Mouse (Mus musculus): Measurements from ENCODE around the gene Vrk2. TPM values are rescaled to one million over a fixed set of nuclear protein-coding genes. Genes with fewer than 3 reads are reported as not detected.

Vrk2 gene
- polyA plus RNA-seq, 1 experiment = 2.5 TPM

- DNase-seq = no peak
- Histone ChIP-seq H3K4me3 (replicated peaks; ENCODE audit: extremely low read depth, low read depth, low read length) (no peak overlapping the region), H3K4me1 (ENCODE audit: control insufficient read depth, insufficient read depth, low read length) (no peaks in the 10 kb centered on the region)
- TF ChIP-seq CTCF (IDR thresholded peaks at IDR 0.05; ENCODE audit: insufficient read depth, low read length) (no peak), POLR2A (IDR thresholded peaks at IDR 0.05; ENCODE audit: borderline replicate concordance, extremely low read depth, low read depth, low read length) (no peak)
Observed at GRCm38 (mm10) chr11:26513683-26514082, 80.1 kb downstream of the Vrk2 start.

- no peak for DNase-seq
Observed at GRCm38 (mm10) chr11:26495951-26496350, 97.8 kb downstream of the Vrk2 start.

DNA sequence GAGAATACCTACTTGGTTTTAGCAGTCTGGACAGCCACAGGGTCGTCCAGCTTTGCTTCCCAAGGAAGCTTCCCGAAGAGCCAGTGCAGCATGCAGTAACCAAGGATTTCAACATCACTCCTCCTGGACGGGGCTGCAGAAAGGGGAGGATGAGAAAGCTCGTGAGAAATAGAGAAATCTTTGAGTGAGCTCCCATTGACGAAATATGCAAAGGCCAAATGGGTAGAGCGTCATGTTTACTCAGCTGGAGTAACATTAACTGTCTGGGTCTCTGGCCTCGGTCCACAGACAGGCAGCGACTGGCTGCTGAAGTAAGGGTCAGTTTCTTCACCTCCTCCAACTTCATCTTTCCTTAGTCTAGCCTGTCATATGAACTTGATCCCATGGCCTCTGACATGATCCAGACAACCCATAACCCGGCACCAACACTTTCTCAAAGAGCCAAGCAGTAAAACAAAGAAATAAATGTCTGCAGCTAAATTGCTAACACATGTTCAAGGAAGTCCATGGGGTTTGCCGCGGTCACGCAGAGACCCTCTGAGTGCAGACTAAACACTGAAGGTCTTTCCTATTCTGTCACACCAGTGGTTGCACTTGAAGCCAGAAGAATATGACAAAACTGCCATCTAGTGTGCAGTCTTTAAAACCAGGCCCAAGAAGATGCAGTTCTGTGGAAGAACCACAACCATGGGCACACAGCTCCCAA is 103.9 kb downstream of the Vrk2 start:
- WGBS = 39% methylated on average over 12 of the region's 12 CpGs
- no peak for DNase-seq

More at GRCm38 (mm10) chr11:26495951-26496350, 97.8 kb downstream of the Vrk2 start:
- 91% methylated on average over 5 of the region's 5 CpGs for WGBS
- Histone ChIP-seq H3K4me1 (ENCODE audit: control insufficient read depth, insufficient read depth, low read length) (no peaks in the 10 kb centered on the region), H3K4me3 (replicated peaks; ENCODE audit: extremely low read depth, low read depth, low read length) (no peak overlapping the region)
- TF ChIP-seq CTCF (IDR thresholded peaks at IDR 0.05; ENCODE audit: insufficient read depth, low read length) (no peak), POLR2A (IDR thresholded peaks at IDR 0.05; ENCODE audit: borderline replicate concordance, extremely low read depth, low read depth, low read length) (no peak)

DNA sequence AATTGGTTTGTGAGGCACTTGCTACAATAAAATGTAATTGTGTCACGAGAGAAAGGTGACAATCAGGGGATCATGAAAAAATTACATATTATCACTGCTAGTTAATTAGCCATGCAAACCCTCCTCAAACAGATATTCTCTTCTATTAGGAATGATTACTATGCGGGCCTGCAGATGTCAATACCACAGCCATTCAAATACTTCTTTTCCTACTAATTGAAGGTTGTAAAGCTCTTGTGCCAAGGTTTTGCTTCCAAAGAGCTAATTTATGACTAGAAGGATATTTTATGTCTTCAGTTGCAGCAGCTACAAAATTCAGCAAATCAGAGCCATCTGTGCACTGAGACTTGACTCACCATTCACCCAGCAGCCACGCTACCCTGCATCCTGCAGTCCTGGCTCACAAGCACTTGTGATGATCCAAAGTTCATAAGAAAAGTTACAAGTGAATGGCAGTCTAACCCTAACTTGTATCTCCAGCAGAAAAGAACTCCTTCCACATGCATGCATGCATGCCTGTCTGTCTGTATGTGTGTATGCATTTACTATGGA is 112.0 kb downstream of the Vrk2 start:
- TF ChIP-seq CTCF (IDR thresholded peaks at IDR 0.05; ENCODE audit: insufficient read depth, low read length) = no peak
- TF ChIP-seq POLR2A (IDR thresholded peaks at IDR 0.05; ENCODE audit: borderline replicate concordance, extremely low read depth, low read depth, low read length) = no peak
- H3K4me1 ChIP-seq (ENCODE audit: control insufficient read depth, insufficient read depth, low read length) = no peaks in the 10 kb centered on the region; the same call in 1 of the 2 replicates
- DNase-seq = no peak
- H3K4me3 ChIP-seq (replicated peaks; ENCODE audit: extremely low read depth, low read depth, low read length) = no peak overlapping the region
- WGBS = 94% methylated on average over 3 of the region's 3 CpGs

More for the DNA sequence above, 103.9 kb downstream of the Vrk2 start:
- Histone ChIP-seq H3K4me1 (ENCODE audit: control insufficient read depth, insufficient read depth, low read length) (no peaks in the 10 kb centered on the region), H3K4me3 (replicated peaks; ENCODE audit: extremely low read depth, low read depth, low read length) (no peak overlapping the region)
- no peak for TF ChIP-seq CTCF (IDR thresholded peaks at IDR 0.05; ENCODE audit: insufficient read depth, low read length)
- TF ChIP-seq POLR2A (IDR thresholded peaks at IDR 0.05; ENCODE audit: borderline replicate concordance, extremely low read depth, low read depth, low read length) = no peak

- no peaks in the 10 kb centered on the region; the same call in 1 of the 2 replicates for H3K4me1 ChIP-seq (ENCODE audit: control insufficient read depth, insufficient read depth, low read length)
- no peak for DNase-seq
- WGBS = 72% methylated on average over 6 of the region's 6 CpGs
Observed at GRCm38 (mm10) chr11:26477037-26477739, 116.6 kb downstream of the Vrk2 start.

DNA sequence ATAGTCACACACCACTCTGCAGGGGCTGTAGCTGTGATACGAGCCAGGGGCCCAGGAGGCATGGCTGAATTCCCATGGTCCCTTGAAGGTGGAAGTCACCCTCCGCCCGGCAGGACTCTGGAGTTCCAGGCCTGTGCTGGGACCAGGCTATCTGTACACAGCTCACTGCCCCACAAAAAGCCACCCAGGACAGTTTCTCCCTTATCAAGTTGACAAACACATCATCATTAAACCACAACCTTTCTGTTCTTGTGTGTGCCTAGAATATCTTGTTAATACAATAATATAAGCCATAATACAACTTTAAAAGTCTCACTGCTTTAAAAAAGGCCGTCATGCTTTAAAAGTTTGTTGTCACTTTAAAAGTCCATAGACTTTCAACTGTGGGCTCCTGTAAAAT is 139.7 kb downstream of the Vrk2 start:
- WGBS = 88% methylated on average over 4 of the region's 4 CpGs
- DNase-seq = no peak
- H3K4me1 ChIP-seq (ENCODE audit: control insufficient read depth, insufficient read depth, low read length) = no peaks in the 10 kb centered on the region
- TF ChIP-seq POLR2A (IDR thresholded peaks at IDR 0.05; ENCODE audit: borderline replicate concordance, extremely low read depth, low read depth, low read length) = no peak
- no peak for TF ChIP-seq CTCF (IDR thresholded peaks at IDR 0.05; ENCODE audit: insufficient read depth, low read length)
- no peak overlapping the region for H3K4me3 ChIP-seq (replicated peaks; ENCODE audit: extremely low read depth, low read depth, low read length)

More at GRCm38 (mm10) chr11:26477037-26477739, 116.6 kb downstream of the Vrk2 start:
- no peak for TF ChIP-seq CTCF (IDR thresholded peaks at IDR 0.05; ENCODE audit: insufficient read depth, low read length)
- no peak for TF ChIP-seq POLR2A (IDR thresholded peaks at IDR 0.05; ENCODE audit: borderline replicate concordance, extremely low read depth, low read depth, low read length)
- H3K4me3 ChIP-seq (replicated peaks; ENCODE audit: extremely low read depth, low read depth, low read length) = no peak overlapping the region

DNA sequence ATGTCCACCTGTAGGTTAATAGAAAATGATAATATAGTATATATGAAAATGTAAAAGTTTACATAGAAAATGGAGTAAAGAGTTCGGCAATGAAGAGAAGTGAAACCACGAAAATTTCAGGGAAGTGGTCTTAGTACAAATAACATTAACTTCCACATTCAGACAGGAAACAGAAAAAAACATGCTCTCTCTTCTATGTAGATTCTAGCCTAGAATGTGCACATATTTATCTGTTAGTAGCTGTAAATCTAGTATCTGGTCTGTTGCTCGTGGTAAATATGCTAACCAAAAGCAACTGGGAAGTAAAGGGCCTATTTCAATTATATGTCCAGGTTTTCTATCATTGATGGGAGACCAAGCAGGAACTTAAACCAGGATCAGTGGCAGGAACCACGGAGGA is 141.1 kb downstream of the Vrk2 start:
- DNase-seq = no peak
- TF ChIP-seq POLR2A (IDR thresholded peaks at IDR 0.05; ENCODE audit: borderline replicate concordance, extremely low read depth, low read depth, low read length) (no peak), CTCF (IDR thresholded peaks at IDR 0.05; ENCODE audit: insufficient read depth, low read length) (no peak)
- Histone ChIP-seq H3K4me3 (replicated peaks; ENCODE audit: extremely low read depth, low read depth, low read length) (no peak overlapping the region), H3K4me1 (ENCODE audit: control insufficient read depth, insufficient read depth, low read length) (no peaks in the 10 kb centered on the region)
- WGBS = 81% methylated on average over 4 of the region's 4 CpGs

- TF ChIP-seq POLR2A (IDR thresholded peaks at IDR 0.05; ENCODE audit: borderline replicate concordance, extremely low read depth, low read depth, low read length) (no peak), CTCF (IDR thresholded peaks at IDR 0.05; ENCODE audit: insufficient read depth, low read length) (no peak)
- DNase-seq = no peak
- no peak overlapping the region for H3K4me3 ChIP-seq (replicated peaks; ENCODE audit: extremely low read depth, low read depth, low read length)
- WGBS = 87% methylated on average over 2 of the region's 2 CpGs
- no peaks in the 10 kb centered on the region for H3K4me1 ChIP-seq (ENCODE audit: control insufficient read depth, insufficient read depth, low read length)
Observed at GRCm38 (mm10) chr11:26451228-26451627, 142.6 kb downstream of the Vrk2 start.

- Histone ChIP-seq H3K4me1 (ENCODE audit: control insufficient read depth, insufficient read depth, low read length) (no peaks in the 10 kb centered on the region), H3K4me3 (replicated peaks; ENCODE audit: extremely low read depth, low read depth, low read length) (no peak overlapping the region)
- WGBS = 100% methylated on average over 1 of the region's 1 CpGs
- TF ChIP-seq CTCF (IDR thresholded peaks at IDR 0.05; ENCODE audit: insufficient read depth, low read length) = no peak
- no peak for TF ChIP-seq POLR2A (IDR thresholded peaks at IDR 0.05; ENCODE audit: borderline replicate concordance, extremely low read depth, low read depth, low read length)
- no peak for DNase-seq
Observed at GRCm38 (mm10) chr11:26450636-26451035, 143.2 kb downstream of the Vrk2 start.
